Mouse (Mus musculus) hematopoietic stem cell, adult 5-6 weeks (primary cell): ENCODE results near the gene Shcbp1l. TPM values are rescaled to one million over a fixed set of nuclear protein-coding genes. Genes with fewer than 3 reads are reported as not detected.
"Not testable (repeated sequence)": the region's sequence is repeated elsewhere in the genome, so short reads cannot be mapped to it uniquely, and the experiment has no call there.

Source experiments
- ATAC-seq, 2 experiments: fragments of 125-278 bp in 1 of 2; replicated peaks in 1 of 2; 2 replicates each; pipeline ENCODE4 v1.8.0; 2016 to 2017; ENCODE audit warnings: inconsistent platforms in 2 of 2, mild to moderate bottlenecking in 2 of 2, moderate number of reproducible peaks in 2 of 2, low read depth in 1 of 2, moderate TSS enrichment in 1 of 2; ENCODE audit not compliant: low FRiP score in 2 of 2, poor library complexity in 2 of 2, severe bottlenecking in 2 of 2, insufficient read depth in 1 of 2, low TSS enrichment in 1 of 2
- total RNA-seq: library from RNA; stranded (forward); fragments of 172-1452, 232-1000 nt; gene quantifications from 2 replicates; pipeline ENCODE4 v1.2.3, GENCODE M21; 2017

Shcbp1l gene
- total RNA-seq, 1 experiment from 2014 or later, result not detected

GRCm38 (mm10) chr1:153456137-153456536, 31.2 kb downstream of the Shcbp1l start:
- no peak for ATAC-seq

GRCm38 (mm10) chr1:153461796-153462195, 36.8 kb downstream of the Shcbp1l start:
- no peak for ATAC-seq

- ATAC-seq, result no peak
Observed at GRCm38 (mm10) chr1:153479296-153479695, 54.3 kb downstream of the Shcbp1l start.

DNA sequence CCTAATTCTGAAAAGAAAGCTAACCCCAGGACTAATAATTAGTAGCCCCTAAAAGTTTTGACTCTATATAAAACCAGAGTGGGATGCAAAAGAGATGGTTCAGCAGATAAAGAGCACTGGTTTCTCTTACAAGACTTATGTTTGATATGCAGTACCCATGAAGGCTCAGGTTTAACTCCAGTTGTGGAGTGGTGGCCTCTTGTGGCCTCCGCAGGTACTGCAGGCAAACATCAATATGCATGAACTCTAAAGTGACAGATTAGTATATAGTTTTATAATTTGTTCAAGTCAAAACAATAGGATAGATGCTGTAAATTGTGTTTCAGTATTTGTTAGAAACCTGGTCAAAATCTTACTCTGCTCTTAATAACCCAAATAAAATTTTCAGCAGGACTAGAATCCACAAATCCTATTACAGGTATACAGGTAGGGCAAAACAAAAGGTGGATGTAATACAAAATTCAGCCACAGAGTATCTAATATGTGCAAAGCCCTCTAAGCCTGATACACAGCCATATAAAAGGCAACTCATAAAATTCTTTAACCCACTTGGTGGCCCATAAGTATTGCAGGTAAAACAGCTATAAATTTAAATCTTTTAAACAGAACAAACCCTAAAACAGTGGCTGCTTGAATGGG, 55.5 kb downstream of the Shcbp1l start:
- ATAC-seq, result peak; percentile 82 to 84

DNA sequence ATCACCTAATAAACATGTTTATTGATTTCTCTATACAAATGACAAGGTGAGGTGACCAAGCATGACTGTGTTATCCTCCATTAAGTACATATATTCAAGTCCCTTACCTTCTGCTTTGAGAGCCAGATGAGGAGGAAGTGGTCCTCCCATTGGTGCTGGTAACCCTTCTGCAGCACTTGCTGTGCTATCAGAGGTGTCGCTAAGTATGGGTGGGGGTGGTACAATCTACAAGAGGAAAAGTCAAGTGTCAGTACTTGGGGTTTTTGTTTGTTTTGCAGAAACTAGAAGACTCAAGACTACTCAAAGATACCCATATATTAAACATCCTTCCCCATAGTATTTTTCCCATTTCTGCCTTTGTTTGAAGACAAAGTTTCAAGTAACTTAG, 56.1 kb downstream of the Shcbp1l start:
- no peak for ATAC-seq

DNA sequence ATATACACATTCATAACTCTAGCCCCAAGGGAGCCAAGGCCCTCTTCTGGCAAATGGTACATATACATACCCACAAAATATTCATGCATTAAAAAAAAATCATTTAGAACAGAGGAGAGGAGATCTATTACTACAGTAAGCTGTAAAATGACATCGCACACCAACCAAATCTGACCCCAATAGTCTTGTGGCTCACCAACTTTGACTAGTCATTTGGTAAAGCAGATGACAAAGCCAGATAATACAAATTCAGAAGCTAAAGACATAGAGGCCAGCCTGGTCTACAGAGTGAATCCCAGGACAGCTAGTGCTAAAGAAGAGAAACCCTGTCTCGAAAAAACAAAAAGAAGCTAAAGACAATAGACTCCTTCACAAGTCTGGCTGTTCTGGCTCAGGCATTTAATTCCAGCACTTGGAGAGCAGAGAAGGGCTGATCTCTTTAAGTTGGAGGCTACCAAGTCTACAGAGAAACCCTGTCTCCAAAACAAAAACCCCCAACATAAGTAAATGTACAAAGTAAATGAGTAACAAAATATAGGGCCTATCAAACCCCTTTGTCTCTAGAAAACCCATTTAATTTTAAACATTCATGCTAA, 60.3 kb downstream of the Shcbp1l start:
- ATAC-seq, result no peak

DNA sequence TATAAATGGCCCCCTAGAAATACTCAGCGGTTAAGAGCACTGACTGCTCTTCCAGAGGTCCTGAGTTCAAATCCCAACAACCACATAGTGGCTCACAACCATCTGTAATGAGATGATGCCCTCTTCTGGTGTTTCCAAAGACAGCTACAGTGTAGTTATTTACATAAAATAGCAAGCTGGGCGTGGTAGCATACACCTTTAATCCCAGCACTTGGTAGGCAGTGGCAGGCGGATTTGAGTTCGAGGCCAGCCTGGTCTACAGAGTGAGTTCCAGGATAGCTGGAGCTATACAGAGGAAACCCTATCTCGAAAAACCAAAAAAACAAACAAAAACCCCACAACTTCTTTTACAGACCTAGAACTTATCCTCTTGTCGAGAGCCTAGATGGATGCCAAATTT, 61.2 kb downstream of the Shcbp1l start:
- ATAC-seq, result not testable (repeated sequence)

- peak in 1 of 2 experiments; percentile 46; a peak in 2 of 4 replicates for ATAC-seq
Observed at GRCm38 (mm10) chr1:153486767-153487499, 62.0 kb downstream of the Shcbp1l start.

- peak; percentile 63 to 85 for ATAC-seq
Observed at GRCm38 (mm10) chr1:153487500-153487879, 62.5 kb downstream of the Shcbp1l start, which contains the start of gene Dhx9. Gene Dhx9, minus strand, starts transcription at chr1:153487660.

GRCm38 (mm10) chr1:153489132-153489531, 64.2 kb downstream of the Shcbp1l start:
- peak; percentile 24 to 34; a peak in 3 of 4 replicates for ATAC-seq

DNA sequence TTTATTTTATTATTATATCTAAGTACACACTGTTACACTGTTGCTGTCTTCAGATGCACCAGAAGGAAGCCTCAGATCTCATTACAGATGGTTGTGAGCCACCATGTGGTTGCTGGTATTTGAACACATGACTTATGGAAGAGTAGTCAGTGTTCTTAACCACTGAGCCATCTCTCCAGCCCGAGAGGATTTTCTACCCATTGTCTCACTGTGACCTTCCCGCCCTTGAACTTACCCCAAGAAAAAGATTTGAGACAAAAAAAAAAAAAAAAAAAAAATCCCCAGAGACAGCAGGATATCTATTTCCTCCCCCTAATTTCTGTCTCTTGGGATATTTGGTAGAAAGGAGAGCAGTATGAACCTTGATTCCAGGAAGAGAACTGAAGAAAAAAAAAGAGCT, 64.6 kb downstream of the Shcbp1l start:
- ATAC-seq, result no peak

DNA sequence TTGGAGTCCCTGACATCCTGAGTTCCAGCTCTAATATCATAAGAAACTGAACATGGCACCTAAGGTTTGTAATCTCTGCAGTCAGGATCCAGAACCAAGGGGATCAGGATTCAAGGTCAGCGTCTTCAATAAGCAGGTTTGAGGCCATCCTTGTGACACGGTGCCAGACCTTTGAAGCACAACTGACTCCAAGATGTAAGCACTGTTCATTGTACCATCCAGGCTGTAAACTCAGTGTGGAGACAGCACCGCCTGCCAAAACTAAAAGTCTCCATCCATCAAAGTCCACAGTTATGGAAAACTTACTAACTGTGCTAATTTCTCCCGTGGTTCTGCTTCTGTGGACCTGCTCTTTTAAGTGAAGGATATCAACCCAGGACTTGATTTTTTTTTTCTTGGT, 65.0 kb downstream of the Shcbp1l start:
- ATAC-seq, result no peak

DNA sequence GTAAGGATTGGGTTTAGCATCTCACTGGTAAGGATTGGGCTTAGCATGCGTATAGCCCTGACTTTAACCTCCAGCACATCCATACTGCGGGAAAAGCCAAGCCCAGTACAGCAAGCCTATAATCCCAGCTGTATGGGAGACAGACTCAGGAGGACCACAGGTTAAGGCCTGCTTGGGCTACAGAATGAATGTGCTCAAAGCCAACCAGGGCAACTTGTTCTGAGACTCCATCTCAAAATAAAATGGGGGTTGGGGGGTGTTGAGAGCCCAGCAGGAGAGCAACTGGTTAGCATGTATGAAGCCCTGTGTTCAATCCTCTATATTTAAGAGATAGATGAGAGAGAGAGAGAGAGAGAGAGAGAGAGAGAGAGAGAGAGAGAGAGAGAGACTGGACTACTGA, 66.4 kb downstream of the Shcbp1l start:
- no peak for ATAC-seq

DNA sequence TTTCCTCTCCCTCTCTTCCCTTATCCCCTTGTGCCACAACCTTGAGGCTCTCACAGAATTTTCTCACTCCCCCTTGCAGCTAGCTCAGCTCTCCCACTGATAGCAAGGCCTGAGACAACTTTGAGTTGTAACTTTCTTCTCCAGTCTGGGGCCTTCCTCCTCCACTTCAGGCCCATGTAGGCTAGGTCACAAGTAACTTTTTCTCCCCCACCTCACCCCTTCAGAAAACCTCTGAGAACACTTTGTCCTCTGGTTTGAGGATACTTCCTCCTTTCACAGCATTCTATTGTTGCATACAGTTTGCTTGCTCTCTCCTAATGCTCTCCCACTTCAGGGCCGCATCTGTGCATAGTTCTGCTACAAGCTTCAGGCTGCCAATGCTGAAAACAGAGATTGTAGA, 66.9 kb downstream of the Shcbp1l start:
- peak; percentile 11 to 34; a peak in 1 of 4 replicates for ATAC-seq

DNA sequence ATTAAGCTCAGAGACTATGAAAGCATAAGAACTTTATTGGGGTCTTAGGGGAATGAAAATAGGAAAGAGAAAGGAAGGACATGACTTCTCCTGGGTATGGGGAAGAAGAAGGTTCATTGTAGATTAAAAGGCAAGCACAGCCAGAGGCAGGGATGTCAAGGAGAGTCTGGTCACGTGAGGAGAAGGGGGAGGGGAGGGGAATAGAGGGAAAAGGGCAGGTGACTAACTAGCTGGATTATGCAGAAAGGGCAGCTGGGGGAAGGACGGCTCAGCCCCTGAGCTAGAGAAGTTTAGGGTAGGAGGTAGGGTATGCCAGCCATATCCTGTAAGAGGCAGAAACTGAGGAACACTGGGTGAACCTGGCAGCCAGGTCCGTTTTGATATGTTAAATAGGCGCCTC, 68.4 kb downstream of the Shcbp1l start:
- ATAC-seq, result no peak

DNA sequence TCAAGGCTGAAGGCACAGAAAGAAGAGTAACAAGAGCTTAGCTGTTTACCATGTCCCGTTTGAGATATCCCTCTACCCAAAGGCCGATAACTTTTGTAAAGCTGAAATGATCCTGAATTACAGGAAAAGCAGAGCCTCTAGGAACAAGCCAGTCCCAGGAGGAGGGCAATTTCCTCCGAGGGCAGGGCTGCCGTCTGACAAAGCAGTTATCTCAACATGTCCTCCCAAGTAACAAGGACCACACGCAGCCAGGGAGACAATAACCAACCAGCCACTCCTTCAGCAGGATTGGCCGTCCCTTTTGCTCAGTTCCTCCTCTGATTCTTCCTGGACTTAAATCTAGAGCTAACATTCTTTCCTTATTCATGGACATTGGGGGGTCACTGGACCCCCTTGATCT, 69.0 kb downstream of the Shcbp1l start:
- no peak for ATAC-seq

- no peak for ATAC-seq
Observed at GRCm38 (mm10) chr1:153496030-153496429, 71.1 kb downstream of the Shcbp1l start.

DNA sequence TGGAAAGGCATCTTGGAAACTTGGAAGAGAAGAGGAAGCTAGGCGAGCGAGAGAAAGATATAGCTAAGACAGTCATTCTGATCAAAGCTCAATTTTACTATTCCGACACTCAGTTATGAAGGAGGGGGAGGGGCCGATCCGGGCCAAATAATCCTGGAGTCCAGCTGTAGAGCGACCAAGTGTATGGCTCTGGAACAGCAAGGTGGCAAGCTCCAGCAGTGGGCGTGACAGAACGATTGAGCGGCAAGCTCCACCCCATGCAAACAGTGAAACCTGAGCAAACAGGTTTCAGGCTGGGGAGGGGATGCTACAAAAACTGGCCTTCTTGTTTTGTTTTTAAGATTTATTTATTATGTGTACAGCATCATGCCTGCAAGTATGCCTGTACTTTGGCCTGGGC, 75.1 kb downstream of the Shcbp1l start:
- no peak for ATAC-seq
